Mouse (Mus musculus): Measurements from ENCODE around the gene Mymx. TPM values are rescaled to one million over a fixed set of nuclear protein-coding genes. Genes with fewer than 3 reads are reported as not detected.
A peak's percentile ranks its signal among the peaks of the same experiment; 100 is the strongest.

Gene Mymx
- total RNA-seq, 1 experiment from 2014 or later = not detected

DNA sequence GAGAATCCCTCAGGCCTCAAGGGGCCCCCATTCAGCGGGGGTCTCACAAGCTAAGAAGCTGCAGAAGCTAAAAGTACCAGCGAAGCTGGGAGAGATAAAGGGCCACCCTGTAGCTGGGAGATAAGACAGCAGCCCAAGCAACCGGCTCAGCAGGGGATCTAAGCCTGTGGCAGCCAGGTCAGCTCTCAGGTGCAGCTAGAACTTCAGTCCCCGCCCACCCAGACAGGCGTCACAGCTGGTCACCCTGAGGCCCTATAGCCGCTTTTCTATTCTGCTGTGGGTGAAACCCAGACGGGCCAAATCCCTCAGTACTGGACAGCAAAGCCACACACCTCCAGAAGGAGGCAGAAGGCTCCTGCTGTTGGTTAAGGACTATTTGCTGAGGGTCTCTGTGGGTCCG lies 8.4 kb downstream of the Mymx start:
- no peak for ATAC-seq (ENCODE audit: extremely low read depth, insufficient number of reproducible peaks, low FRiP score, poor library complexity, severe bottlenecking)

DNA sequence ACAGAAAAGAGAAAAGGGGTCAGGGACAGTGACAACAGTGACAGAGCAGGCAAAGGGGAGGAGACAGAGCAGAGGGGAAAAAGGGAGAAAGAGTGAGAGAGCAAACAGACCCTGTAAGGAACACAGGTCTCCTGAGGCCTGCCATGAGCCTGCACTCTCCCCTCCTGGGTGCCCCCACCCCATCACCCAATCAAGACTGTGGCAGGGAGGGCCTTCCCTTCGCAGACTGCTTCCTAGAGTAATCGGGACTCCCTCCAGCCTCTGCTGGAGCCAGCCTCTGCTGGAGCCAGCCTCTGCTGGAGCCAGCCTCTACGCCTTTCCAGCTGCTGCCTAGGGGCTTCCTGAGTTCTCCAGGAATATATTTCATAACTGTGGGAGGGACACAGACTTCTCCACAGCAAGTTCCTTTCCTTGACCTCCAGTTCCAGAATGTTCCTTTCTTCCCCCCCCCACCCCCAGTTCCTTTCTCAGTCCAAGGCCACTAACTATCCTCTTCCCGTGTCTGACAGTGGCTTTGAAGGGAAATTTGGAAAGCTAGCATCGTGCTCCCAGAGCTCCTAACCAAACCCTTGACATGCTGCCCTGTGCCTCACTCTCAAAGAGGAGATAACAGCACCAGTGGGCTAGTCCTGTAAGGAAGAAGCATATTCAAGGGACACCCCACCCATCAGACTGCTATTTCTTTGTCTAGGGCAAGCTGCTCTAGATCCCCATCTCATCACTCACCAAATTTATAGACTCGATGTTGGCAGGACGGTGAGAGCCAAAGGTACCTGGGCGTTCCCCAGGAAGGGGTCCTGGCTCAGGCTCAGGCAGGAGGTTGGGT lies 9.1 kb downstream of the Mymx start:
- no peak for ATAC-seq (ENCODE audit: extremely low read depth, insufficient number of reproducible peaks, low FRiP score, poor library complexity, severe bottlenecking)

DNA sequence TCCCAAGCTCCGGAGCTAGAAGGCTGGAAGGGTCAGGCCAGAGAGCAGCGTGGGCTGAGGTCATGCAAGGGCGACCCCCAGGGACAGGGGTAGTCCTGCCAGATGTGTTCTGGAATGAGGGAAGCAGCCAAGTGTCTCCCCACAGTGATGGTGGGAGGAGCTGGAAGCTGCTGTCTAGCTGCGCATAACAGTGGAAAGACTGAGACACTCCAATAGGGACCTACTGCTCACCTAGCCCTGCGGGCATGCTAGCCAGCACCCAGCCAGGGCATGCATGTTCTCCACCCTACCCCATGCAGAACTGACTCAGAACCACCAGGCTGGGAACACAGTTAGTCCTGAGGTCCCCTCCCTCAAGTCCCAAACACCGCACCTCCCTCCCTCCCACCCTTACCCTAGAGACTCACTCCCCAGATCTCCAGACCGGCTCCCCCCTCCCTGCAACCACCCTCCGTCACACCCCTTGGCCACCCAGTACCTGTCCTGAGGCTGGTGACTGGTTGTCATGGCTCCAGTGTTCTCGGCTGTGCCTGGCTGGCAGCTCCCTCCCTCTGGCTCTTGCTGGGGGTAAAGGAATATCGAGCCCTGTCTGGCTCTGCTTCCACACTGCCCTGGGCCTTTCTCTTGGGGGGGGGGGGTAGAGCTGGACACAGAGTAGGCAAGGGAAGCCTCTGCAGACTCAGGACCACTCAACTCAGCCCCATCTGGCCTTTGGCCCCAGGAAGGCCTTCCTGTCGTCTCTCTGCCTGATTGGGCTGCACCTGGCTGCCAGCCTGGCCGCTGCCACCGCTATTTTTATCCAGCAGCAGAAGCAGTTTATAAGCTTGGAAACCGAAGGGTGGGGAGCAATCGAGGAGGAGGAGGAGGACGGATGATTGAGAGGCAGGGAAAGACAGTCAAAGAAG lies 9.9 kb downstream of the Mymx start:
- no peak for ATAC-seq (ENCODE audit: extremely low read depth, insufficient number of reproducible peaks, low FRiP score, poor library complexity, severe bottlenecking)

DNA sequence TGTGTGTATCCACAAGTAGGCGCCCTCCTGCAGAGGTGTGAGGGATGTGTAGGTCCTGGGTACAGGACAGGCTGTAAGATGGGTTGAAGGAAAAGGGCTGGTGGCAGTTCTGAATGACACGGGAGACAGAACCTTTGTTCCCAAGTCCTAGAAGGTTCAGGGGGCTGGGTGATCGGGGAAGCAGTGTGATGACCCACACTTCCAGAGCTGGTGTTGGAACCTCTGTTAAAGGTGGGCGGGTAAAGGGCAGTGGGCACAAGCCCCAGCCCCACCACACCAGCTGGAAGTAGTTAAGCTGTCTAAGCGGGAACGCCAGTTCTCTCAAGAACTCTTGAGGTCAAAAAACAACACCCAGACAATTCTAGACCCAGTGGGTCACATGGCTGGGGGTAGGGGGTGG lies 11.5 kb downstream of the Mymx start:
- no peak for ATAC-seq (ENCODE audit: extremely low read depth, insufficient number of reproducible peaks, low FRiP score, poor library complexity, severe bottlenecking)

DNA sequence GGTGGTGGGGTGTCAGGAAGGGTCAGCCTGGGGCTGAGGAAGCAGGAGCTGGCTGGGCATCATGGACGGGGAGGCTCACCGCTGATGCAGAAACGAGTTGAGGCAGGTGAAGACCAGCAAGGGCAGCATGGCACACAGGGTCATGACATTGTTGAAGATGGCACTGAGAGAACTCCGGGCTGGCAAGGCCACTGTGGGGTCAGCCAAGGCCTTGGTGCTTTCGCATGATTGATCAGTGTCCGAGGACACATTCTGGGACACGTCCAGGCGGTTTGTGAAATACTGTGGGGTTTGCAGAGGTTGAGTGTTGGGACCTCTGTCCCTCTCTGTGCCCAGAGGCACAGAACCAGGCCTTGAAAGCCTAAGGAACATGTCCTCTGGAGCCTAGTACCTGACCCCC lies 12.1 kb downstream of the Mymx start:
- ATAC-seq (ENCODE audit: extremely low read depth, insufficient number of reproducible peaks, low FRiP score, poor library complexity, severe bottlenecking) = no peak

DNA sequence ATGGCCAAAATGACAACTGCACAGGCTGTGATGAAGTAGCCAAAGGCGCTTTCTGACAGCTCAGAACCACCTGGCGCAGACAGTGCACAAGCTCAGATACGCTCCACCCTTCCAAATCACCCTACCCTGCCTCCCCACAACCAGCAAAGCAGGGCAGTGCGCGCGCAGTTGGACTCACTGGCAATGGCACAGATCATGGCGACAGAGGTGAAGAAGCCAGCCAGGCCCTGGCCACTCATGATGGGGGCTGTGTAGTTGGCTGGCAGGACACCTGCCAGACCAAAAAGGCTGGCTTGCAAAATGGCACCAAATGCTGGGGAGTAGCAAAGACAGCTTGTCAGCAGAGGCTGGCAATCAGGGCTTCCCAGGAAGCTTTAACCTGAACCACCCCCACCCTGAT lies 12.7 kb downstream of the Mymx start:
- no peak for ATAC-seq (ENCODE audit: extremely low read depth, insufficient number of reproducible peaks, low FRiP score, poor library complexity, severe bottlenecking)

DNA sequence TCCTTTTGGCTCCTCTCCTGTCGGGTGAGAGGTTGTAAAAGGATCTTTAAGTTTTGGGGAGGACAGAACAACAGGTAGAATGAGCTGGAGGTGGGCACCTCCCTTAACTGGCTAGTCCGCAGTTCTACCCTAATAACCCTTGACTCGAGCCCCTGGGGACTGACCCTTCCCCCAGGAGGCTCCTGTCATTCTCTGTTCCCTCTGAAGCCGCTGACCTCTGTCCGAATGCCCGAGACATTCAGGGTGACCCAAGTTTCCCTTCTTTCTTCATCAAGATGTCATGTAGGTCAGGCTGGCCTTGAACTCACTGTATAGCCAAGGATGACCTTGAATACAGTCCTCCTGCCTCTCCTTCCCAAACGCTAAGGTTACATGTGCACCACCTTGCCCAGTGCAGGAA lies 13.5 kb downstream of the Mymx start:
- no peak for ATAC-seq (ENCODE audit: extremely low read depth, insufficient number of reproducible peaks, low FRiP score, poor library complexity, severe bottlenecking)

DNA sequence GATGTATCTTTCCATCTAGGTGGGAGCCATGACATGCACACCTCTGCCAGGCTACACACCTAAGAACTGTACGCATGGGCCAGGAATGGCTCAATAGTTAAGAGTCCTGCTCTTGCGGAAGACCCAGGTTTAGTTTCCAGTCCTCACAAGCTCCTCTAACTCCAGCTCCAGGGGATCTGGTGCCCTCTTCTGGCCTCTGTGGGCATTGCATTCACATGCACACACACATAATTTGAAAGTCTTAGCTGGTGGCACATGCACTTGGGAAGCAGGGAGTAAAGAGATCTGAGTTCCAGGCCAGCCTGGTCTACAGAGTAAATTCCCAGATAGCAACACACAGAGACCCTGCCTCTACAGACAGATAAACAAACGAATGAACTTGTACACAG lies 15.5 kb downstream of the Mymx start:
- ATAC-seq (ENCODE audit: extremely low read depth, insufficient number of reproducible peaks, low FRiP score, poor library complexity, severe bottlenecking) = no peak

DNA sequence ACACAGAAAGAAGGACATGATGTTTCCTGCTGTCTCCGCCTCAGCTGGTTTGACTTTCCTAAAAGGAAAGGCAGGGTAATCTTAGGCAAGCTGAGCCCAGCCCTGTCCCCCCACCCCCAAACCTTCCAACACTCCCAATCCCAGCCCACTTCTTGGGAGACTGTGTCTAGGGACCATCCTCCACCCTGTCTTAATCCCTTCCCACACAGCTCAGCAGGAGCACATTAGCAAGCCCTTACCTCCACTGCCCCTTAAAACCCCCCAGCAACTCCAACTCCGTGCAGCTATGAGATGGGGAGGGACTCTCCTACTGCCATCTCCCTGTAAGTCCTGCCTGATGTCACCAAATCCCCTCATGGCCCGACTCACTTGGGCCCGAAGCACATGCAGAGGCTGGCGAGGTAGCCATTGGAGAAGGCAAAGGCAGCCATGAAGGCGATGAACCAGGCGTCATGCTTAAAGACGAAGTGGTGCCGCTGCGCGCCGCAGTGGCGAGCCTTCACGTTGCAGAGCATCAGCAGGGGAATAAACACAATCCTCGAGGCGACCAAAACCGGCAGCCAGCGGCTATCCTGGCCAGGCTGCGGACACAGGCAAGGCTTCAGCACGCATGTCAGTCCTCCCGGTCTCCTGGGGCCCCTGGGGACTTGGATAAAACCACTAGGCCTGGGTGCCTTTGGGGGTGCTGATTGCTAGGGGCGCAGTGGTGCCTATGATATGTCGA lies 16.0 kb downstream of the Mymx start:
- ATAC-seq (ENCODE audit: extremely low read depth, insufficient number of reproducible peaks, low FRiP score, poor library complexity, severe bottlenecking) = no peak

DNA sequence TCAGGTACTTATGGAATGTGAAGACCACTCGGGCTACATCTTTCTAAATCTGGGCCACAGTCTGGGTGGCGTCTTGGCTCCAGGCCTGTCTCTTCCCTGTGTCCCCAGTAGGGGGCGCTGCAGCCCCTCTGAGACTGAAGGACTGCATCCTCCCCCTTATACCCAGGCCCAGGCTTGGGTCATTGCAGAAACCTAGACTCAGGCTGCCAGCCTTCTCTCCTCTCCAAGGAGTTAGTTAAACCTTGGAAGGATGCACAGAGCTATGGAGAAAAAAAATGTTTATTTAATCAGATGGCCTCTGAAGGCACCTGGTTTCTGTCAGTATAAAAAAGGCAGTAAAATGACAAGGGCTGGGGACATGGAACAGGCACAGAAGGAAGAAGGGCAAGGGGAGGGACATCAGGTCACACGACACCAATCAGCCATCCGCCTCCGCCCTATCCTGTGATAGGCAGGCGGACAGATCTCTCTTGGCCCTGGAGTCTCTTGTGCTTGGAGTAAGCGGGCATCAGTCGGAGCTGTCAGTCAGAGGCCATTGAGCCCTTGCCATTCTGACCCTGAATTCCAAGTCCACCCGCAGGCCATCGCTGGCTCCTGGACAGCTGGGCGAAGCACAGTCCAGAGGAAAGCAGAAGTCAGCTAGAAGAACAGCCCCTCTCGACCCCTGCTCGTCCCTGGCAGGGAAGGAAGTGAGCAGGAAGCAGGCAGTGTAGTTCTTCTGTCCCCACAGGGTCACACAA lies 16.8 kb downstream of the Mymx start:
- peak; percentile 24; the same call in 1 of the 2 replicates for ATAC-seq (ENCODE audit: extremely low read depth, insufficient number of reproducible peaks, low FRiP score, poor library complexity, severe bottlenecking)

DNA sequence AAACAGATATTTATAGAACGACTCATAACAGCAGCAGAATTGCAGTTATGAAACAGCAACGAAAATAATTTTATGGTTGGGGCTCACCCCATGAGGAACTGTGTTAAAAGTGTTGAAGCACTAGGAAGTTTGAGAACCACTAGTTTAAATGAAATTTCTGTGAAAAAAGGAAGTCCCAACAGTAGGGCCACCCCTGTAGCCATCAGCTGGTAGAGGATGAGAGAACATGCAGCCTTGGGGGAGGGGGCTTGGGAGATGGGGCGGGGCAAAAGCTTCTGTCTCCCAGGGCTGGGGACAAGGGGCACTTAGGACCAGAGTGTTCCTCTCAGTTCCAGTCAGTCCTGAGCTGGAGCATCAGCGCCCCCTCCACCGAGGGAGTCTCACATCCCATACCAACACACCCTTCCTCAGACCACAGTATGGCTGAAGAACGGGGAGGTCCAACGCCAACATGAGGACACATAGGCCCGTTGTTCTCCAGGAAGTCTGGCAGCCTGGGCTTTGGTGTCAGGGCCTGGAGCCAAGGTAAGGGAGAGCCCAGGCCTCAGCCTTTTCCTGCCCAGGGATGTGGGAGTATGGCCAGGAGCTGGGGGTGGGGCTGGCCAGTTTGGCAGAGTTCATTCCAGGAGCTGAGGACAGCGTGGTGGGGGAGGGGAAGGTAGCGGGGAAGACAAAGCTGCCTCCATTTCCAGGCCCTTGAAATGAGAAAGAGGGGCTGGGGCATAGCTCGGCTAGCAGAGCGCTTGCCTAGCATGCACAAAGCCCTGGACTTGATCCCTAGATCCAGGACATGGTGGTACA lies 17.6 kb downstream of the Mymx start:
- no peak for ATAC-seq (ENCODE audit: extremely low read depth, insufficient number of reproducible peaks, low FRiP score, poor library complexity, severe bottlenecking)

DNA sequence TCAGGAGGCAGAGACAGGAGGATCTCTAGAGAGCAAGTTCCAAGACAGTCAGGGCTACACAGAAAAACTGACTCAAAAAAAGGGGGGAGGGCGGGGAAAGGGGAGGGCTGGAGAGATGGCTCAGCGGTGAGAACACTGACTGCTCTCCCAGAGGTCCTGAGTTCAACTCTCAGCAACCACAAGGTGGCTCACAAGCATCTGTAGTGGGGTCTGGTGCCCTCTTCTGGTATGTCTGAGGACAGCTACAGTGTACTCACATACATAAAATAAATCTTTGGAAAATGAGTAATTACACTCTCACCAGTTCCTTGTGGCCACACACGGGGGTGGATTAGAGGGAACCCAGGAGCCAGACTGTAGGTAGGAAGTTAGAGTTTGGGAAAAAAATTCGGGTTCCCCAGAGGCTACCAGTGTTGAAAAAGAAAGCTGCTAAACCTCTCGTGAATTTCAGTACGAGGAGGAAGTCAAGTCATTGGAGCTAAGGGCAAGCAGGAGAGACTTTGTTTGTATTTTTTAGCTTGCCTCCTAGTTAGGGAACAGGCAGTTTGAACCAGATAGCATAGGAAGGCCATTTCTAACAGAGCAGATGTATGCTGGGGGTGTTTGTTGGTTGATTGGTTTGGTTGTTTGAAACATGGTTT lies 19.1 kb downstream of the Mymx start:
- ATAC-seq (ENCODE audit: extremely low read depth, insufficient number of reproducible peaks, low FRiP score, poor library complexity, severe bottlenecking) = no peak

DNA sequence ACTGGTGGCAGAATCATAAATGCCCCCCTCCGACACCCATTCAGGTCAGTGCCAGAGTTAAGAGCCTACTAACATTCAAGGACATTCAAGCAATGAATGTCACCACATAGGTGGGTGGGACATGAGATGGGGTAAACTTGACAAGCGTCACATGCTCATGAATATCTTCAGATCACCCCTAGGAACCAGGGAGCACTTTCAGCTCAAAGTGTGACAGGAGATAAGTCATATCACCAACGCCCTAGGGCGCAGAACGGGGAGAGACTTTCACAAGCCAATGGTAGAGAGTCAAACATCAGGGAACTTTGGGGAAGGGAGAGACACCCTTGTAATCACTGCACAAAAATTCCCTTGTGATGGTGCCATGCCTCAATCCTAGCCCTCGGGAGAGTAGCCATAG lies 19.7 kb downstream of the Mymx start:
- no peak for ATAC-seq (ENCODE audit: extremely low read depth, insufficient number of reproducible peaks, low FRiP score, poor library complexity, severe bottlenecking)

DNA sequence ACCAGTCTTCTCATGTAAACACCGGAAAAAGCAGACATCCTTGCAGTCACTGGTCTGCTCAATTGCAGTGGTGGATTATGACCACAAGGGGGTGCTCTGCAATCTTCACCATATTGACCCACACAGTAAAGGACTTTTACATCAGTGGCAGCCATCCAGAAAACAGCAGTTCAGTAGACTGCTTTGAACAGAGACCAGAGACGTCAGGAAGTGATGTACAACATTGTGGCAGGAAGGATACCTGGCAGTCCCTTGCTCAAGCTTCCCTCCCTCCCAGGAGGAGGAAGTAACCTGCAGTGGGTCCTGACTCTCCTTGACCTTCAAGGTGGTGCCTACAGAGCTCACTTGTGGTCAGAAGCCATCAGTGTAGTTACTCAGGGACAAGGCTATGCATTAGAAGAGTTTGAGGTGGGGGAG lies 20.3 kb downstream of the Mymx start:
- peak; percentile 68 for ATAC-seq (ENCODE audit: extremely low read depth, insufficient number of reproducible peaks, low FRiP score, poor library complexity, severe bottlenecking)

DNA sequence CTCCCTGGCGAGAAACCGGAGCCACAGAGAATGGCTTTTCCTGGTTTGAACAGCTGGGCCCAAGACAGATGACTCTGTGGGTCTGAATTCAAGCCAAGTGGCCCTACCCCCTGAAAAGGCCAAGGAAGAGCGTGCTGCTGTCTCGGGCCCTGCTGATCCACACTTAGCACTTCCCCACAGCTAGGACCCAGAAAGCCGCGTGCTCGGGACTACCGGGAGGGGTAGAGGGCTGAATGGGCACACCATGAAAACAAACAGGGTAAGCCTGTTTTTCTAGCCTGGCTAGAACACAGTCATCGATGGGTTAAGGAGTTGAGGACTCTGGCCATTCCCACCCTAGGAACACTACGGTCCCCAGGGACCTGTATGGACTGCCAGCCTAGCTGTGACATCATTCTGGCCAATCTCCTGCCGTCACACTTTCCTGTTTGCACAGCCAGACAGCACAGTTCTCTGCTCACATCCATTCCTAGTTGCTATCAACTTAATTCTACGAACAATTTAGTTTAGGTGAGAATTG lies 20.9 kb downstream of the Mymx start:
- no peak for ATAC-seq (ENCODE audit: extremely low read depth, insufficient number of reproducible peaks, low FRiP score, poor library complexity, severe bottlenecking)

DNA sequence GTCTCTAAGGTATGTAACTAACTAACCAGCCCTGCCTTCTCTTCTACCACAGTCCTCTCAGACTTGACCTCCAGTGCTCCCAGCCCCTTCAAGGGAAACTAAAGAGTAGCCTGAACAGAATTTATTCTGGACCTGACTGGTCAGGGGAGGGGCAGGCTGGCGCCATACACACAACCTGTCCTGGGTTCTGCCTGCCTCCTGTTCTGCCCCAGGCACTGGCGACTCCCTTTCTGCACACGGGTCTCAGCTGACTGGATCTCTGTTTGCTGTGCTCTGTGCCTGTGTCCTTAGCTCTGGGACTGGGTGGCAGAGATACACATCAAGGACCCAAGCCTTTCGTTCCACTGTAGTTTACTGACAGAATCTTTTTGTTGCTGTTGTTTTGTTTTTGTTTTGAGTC lies 22.3 kb downstream of the Mymx start:
- ATAC-seq (ENCODE audit: extremely low read depth, insufficient number of reproducible peaks, low FRiP score, poor library complexity, severe bottlenecking) = no peak

DNA sequence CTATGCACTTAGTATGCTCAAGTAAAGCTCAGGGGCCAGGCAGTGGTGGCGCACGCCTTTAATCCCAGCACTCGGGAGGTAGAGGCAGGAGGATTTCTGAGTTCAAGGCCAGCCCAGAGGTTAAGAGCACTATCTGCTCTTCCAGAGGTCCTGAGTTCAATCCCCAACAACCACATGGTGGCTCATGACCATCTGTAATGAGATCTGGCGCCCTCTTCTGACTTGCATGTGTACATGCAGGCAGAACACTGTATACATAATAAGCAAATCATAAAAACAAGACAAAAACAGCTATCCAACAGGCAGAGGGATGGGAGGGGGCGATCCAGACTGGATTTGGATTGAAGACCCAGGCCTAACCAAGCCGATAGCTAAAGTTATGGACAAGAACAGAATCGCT lies 23.1 kb downstream of the Mymx start:
- ATAC-seq (ENCODE audit: extremely low read depth, insufficient number of reproducible peaks, low FRiP score, poor library complexity, severe bottlenecking) = no peak

Measured in neutrophil, adult 5-6 weeks (primary cell).